Mouse (Mus musculus): ENCODE results near the gene Nle1.

The Nle1 gene

GRCm38 (mm10) chr11:82866850-82867564 lies 41.2 kb downstream of the Nle1 start:
- DNase-seq: no peak

- no peak for DNase-seq
Measured at GRCm38 (mm10) chr11:82865957-82866356, 42.3 kb downstream of the Nle1 start.

GRCm38 (mm10) chr11:82863488-82863931 lies 44.7 kb downstream of the Nle1 start:
- no peak for DNase-seq

- no peak for DNase-seq
Measured at GRCm38 (mm10) chr11:82863059-82863458, 45.2 kb downstream of the Nle1 start.

- DNase-seq: no peak
Measured at GRCm38 (mm10) chr11:82862638-82863037, 45.6 kb downstream of the Nle1 start.

- DNase-seq: no peak
Measured at GRCm38 (mm10) chr11:82861558-82861957, 46.7 kb downstream of the Nle1 start.

- DNase-seq: no peak
Measured at GRCm38 (mm10) chr11:82860759-82861158, 47.5 kb downstream of the Nle1 start.

GRCm38 (mm10) chr11:82857307-82857848 lies 50.8 kb downstream of the Nle1 start:
- DNase-seq: no peak

GRCm38 (mm10) chr11:82856032-82856431 lies 52.2 kb downstream of the Nle1 start:
- no peak for DNase-seq

GRCm38 (mm10) chr11:82855327-82855973 lies 52.8 kb downstream of the Nle1 start:
- DNase-seq: no peak

- DNase-seq: no peak
Measured at GRCm38 (mm10) chr11:82854111-82854510, 54.1 kb downstream of the Nle1 start.

GRCm38 (mm10) chr11:82852958-82853357 lies 55.3 kb downstream of the Nle1 start:
- DNase-seq: no peak

GRCm38 (mm10) chr11:82852540-82852939 lies 55.7 kb downstream of the Nle1 start:
- no peak for DNase-seq

- no peak for DNase-seq
Measured at GRCm38 (mm10) chr11:82852115-82852514, 56.1 kb downstream of the Nle1 start.

All from right cerebral cortex, postnatal 14 days (tissue).